Mouse (Mus musculus) liver, embryonic 14.5 days (tissue): ENCODE measurements around the gene 1700021F05Rik.

Experiments used
- CTCF ChIP-seq: IDR thresholded peaks from 2 replicates; pipeline ENCODE4 v1.5.1; 2016; ENCODE audit warnings: antibody characterized with exemption, low read depth, control low read depth
- EP300 ChIP-seq: IDR thresholded peaks from 2 replicates; pipeline ENCODE4 v1.6.1; 2016; ENCODE audit warnings: antibody characterized with exemption, low read depth

DNA sequence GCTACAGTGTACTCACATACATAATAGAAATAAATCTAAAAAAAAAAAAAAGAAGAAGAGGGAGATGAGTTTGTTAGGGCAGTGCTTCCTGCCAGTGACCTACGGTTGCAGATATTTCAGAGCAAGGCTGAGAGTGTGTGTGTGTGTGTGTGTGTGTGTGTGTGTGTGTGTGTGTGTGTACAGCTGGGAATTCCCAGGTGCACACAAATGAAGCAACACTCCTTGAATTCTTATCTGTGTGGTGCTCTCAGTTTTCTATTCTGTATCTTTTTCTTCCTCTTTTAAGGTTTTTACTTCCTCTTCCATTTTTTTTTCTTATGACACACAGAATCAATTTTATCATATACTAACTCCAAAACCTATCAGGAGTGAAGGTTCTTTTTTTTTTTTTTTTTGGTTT is 36.5 kb downstream of the 1700021F05Rik start:
- no peak for TF ChIP-seq CTCF
- no peak for TF ChIP-seq EP300
